Mouse (Mus musculus): Measurements from ENCODE around the gene Klrb1f. TPM values are rescaled to one million over a fixed set of nuclear protein-coding genes. Genes with fewer than 3 reads are reported as not detected.
"Not testable (repeated sequence)": the region's sequence is repeated elsewhere in the genome, so short reads cannot be mapped to it uniquely, and the experiment has no call there.

Klrb1f gene
- not detected in 2 replicates for polyA plus RNA-seq (2012; ENCODE audit: insufficient read depth, insufficient read length, missing spikeins)

- H3K4me1 ChIP-seq (ENCODE audit: control insufficient read depth, insufficient read depth, insufficient read length, low read length), result no peaks in the 10 kb centered on the region
- H3K4me3 ChIP-seq (ENCODE audit: insufficient read depth, low read depth, low read length), result no peak within 1 kb of the TSS
- no peak within 1 kb of the TSS for H3K27ac ChIP-seq (replicated peaks; ENCODE audit: low read depth, low read length)
These were observed at the start of gene Klrb1f for GRCm38 (mm10) chr6:129045601-129046000. TSS of gene Klrb1f (plus strand) at chr6:129045901.

DNA sequence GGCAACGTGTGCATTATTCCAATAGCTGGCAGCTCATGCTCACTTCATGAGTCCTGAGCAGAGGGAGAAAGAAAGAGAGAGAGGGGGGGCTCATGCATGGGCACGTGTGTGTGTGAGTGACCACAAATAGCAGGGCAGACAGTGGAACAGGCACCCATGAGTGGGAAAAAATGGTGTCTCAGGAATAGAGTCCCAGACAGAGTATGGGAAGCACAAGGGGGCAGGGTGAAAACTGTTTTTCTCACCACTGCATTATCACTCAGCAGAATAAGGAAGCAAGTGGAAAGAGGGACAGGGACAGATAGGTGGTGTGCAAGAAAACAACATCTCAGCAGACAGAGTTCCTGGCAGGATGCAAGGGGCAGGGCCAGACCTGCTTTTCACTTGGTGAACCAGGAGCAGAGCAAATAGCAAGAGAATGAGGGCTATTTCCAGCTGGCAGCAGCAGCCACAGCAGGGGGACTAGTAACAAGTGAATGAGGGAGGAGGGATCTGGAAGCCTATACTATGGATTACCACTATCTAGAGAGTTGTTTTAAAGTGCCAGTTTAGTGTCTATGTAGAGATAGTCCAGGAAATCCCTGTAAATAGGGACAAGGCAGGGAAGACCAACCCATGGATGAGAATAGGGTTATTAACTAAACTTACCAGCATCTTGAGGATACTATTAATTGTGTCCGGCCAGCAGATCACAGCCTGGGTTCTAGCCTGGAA, 49.5 kb upstream of the Klrb1f start:
- Histone ChIP-seq H3K27ac (replicated peaks; ENCODE audit: low read depth, low read length) (no peak overlapping the region), H3K4me3 (ENCODE audit: insufficient read depth, low read depth, low read length) (no peak overlapping the region), H3K4me1 (ENCODE audit: control insufficient read depth, insufficient read depth, insufficient read length, low read length) (no peaks in the 10 kb centered on the region)

DNA sequence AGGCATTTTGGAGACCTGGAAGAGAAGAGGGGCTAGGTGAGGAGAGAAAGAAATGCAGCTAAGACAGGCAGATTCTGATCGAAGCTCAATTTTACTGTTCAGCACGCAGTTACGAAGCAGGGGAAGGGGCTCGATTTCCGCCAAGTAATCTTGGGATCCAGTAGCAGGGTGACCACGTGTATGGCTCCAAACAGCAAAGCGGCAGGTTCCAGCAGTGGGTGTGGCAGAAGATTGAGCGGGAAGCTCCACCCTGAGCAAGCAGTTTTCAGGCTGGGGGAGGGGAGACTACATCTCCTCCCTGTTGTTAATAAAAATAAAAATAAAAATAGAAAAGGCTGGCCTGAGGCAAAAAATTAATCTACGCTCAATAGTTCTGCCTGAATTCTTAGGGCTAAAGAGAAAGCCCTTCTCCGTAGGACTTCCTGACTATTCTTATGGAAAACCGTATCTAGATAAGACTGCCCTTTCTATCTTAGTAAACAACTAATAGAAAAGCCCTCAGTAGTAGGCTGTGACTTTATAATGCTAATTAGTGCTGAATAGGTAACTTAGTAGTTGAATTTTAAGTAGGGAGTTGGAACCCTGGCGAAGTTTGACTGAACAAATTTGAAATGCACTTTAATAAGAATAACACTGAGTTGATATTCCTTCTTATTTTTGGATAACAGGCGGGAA, 48.8 kb upstream of the Klrb1f start:
- no peak overlapping the region for H3K4me3 ChIP-seq (ENCODE audit: insufficient read depth, low read depth, low read length)
- no peaks in the 10 kb centered on the region for H3K4me1 ChIP-seq (ENCODE audit: control insufficient read depth, insufficient read depth, insufficient read length, low read length)
- no peak overlapping the region for H3K27ac ChIP-seq (replicated peaks; ENCODE audit: low read depth, low read length)

GRCm38 (mm10) chr6:129001392-129001791, 44.3 kb upstream of the Klrb1f start:
- H3K4me1 ChIP-seq (ENCODE audit: control insufficient read depth, insufficient read depth, insufficient read length, low read length), result no peaks in the 10 kb centered on the region
- no peak overlapping the region for H3K27ac ChIP-seq (replicated peaks; ENCODE audit: low read depth, low read length)
- H3K4me3 ChIP-seq (ENCODE audit: insufficient read depth, low read depth, low read length), result no peak overlapping the region

DNA sequence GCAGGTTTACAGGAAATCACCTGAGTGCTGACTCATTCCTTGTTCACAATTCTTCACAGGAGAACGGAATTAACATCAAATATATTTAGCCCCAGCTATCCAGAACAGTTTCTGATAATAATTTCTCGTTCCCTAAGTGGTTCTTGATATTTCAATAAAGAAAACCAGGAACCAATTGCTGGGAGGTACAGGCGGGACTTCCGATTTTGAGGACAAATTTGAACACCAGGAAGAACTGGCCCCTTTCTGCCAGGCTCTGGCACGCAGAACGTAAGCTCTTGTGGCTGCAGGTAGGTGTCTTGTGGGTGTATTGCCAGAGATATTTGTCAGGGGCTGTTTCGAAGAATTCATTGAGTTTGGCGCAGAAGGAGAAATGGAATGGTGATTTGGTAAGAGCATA, 37.1 kb upstream of the Klrb1f start:
- H3K4me1 ChIP-seq (ENCODE audit: control insufficient read depth, insufficient read depth, insufficient read length, low read length), result no peaks in the 10 kb centered on the region
- H3K27ac ChIP-seq (replicated peaks; ENCODE audit: low read depth, low read length), result no peak overlapping the region
- no peak overlapping the region for H3K4me3 ChIP-seq (ENCODE audit: insufficient read depth, low read depth, low read length)

DNA sequence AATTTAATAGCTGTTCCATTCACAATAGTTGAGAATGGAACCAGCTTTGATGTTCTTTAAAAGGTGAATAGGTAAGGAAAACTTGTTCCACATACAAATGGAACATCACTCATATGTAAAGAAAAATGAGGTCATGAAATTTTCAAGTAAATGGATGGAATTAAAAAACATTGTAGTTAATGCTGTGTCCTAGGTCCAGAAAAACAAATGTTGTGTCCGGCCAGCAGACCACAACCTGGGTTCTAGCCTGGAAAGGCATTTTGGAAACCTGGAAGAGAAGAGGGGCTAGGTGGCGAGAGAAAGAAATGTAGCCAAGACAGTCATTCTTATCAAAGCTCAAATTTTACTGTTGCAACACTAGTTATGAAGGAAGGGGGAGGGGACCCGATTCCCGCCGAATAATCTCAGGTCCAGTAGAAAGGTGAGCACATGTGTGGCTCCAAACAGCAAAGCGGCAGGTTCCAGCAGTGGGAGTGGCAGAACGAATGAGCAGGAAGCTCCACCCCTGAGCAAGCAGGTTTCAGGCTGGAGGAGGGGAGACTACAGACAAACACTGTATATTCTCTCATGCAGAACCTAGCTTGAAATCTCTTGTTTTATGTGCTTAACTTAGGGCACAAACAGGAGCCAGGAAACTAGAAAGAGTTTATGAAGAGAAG, 35.7 kb upstream of the Klrb1f start:
- not testable (repeated sequence) for H3K4me1 ChIP-seq (ENCODE audit: control insufficient read depth, insufficient read depth, insufficient read length, low read length); H3K4me3 ChIP-seq (ENCODE audit: insufficient read depth, low read depth, low read length); H3K27ac ChIP-seq (replicated peaks; ENCODE audit: low read depth, low read length)

GRCm38 (mm10) chr6:129010505-129010873, 35.2 kb upstream of the Klrb1f start:
- H3K4me1 ChIP-seq (ENCODE audit: control insufficient read depth, insufficient read depth, insufficient read length, low read length), result no peaks in the 10 kb centered on the region
- H3K4me3 ChIP-seq (ENCODE audit: insufficient read depth, low read depth, low read length), result no peak overlapping the region
- no peak overlapping the region for H3K27ac ChIP-seq (replicated peaks; ENCODE audit: low read depth, low read length)

- not testable (repeated sequence) for H3K27ac ChIP-seq (replicated peaks; ENCODE audit: low read depth, low read length); H3K4me1 ChIP-seq (ENCODE audit: control insufficient read depth, insufficient read depth, insufficient read length, low read length); H3K4me3 ChIP-seq (ENCODE audit: insufficient read depth, low read depth, low read length)
These were observed 33.7 kb upstream of the Klrb1f start for GRCm38 (mm10) chr6:129012012-129012411.

- Histone ChIP-seq H3K4me3 (ENCODE audit: insufficient read depth, low read depth, low read length) (no peak overlapping the region), H3K4me1 (ENCODE audit: control insufficient read depth, insufficient read depth, insufficient read length, low read length) (no peaks in the 10 kb centered on the region), H3K27ac (replicated peaks; ENCODE audit: low read depth, low read length) (no peak overlapping the region)
These were observed 32.7 kb upstream of the Klrb1f start for GRCm38 (mm10) chr6:129012966-129013365.

DNA sequence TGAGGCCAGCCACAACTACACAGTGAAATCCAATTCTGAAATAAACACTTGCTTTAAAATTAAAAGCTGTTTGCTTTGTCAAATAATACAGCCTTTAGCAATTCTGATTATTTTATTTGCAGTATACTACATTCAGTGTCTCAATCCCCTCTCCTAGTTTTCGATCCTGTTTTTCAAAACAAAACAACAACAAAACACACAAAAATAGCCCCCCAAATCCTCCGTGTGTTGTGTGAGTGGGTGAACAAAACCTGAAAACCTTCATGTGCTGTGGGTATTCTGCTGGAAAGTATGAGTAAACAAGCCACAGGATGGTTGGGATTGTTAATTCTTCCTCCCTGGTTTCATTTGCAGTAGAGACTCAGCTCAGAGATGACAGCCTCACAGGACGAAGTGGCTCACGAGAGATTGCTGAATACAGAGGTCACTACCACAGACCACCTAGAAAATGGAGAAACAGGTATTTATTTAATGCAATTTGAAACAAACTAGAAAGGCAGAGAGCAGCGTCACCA, 31.9 kb upstream of the Klrb1f start:
- Histone ChIP-seq H3K4me1 (ENCODE audit: control insufficient read depth, insufficient read depth, insufficient read length, low read length) (no peaks in the 10 kb centered on the region), H3K27ac (replicated peaks; ENCODE audit: low read depth, low read length) (no peak overlapping the region), H3K4me3 (ENCODE audit: insufficient read depth, low read depth, low read length) (no peak overlapping the region)

DNA sequence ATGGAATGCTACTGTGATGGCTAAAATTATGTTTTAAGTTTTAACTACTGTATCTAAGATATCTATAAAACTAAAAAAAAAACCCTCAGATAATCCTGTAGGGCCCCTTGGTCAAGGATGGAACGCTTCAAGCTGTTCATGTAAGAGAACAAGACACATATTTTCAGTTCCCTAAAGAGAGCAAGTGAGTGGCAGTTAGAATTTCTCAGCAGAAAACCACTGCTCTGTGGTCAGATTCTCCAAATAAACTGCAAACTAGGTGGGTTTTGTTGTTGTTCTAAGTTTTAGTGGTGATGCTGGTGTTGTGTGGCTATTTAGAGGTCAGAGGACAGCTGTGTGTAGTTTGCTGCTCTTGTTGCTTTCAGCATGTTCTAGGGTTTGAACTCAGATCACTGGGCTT, 31.3 kb upstream of the Klrb1f start:
- Histone ChIP-seq H3K4me1 (ENCODE audit: control insufficient read depth, insufficient read depth, insufficient read length, low read length) (no peaks in the 10 kb centered on the region), H3K27ac (replicated peaks; ENCODE audit: low read depth, low read length) (no peak overlapping the region), H3K4me3 (ENCODE audit: insufficient read depth, low read depth, low read length) (no peak overlapping the region)

DNA sequence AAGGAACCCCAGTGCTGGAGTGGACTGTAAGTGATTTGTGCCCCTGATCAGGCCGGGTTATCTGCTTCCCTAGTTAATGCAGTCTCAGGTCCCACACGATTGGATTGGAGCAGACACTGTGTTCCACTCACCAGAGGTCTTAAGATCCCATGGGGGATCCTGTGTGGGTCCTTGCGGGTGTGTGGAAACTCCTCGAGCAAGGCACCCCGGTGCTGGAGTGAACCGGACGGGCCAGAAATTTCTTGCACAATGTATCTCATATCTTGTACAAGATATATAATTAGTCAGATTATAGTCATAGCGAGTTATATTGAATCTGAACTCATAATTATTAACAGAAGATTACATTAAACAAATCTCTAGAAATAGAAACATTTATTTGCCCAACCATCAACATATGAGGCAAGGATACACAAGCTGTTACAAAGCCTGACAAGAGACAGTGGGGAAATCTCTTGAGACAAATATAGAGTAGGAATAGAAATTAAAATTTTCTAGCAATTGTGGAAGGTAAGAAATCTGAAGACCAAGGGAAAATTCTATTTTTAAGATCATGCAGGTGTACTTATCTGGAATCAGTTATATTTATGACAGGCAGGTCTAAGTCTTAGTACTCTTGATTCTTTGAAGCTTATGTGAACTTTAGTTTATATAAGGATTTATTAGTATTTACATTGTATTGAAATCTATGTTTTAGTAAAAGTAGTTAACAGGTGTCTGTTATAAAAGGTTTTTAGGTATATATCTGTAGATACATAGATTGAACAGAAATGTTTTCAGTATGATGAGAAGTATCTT, 18.1 kb upstream of the Klrb1f start:
- Histone ChIP-seq H3K27ac (replicated peaks; ENCODE audit: low read depth, low read length) (no peak overlapping the region), H3K4me1 (ENCODE audit: control insufficient read depth, insufficient read depth, insufficient read length, low read length) (peaks cover 4% of the 10 kb centered on the region; the same call in 1 of the 2 replicates), H3K4me3 (ENCODE audit: insufficient read depth, low read depth, low read length) (no peak overlapping the region)

GRCm38 (mm10) chr6:129030175-129030824, 15.4 kb upstream of the Klrb1f start:
- Histone ChIP-seq H3K4me1 (ENCODE audit: control insufficient read depth, insufficient read depth, insufficient read length, low read length) (peaks cover 4% of the 10 kb centered on the region; the same call in 1 of the 2 replicates), H3K27ac (replicated peaks; ENCODE audit: low read depth, low read length) (no peak overlapping the region; the same call in 1 of the 2 replicates), H3K4me3 (ENCODE audit: insufficient read depth, low read depth, low read length) (no peak overlapping the region)

DNA sequence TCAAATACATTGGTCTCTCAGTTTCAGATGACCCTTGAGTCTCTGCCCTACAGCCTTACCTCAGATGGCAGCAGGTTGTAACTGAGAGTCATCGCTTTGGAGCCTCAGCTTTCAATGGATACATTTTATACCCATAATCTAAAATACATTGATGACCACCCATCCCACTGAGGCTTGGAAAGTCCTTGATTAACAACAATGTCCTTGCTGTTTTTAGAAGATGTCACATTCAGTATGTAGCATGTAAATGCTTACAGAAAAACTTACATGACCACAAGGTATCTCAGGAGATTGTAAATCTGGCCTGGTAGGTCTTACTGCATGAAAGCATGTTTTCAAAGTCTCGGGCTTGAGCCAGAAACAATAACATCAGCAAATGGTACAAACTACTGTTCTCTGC, 14.7 kb upstream of the Klrb1f start:
- peaks cover 4% of the 10 kb centered on the region; the same call in 1 of the 2 replicates for H3K4me1 ChIP-seq (ENCODE audit: control insufficient read depth, insufficient read depth, insufficient read length, low read length)
- peak overlapping the region; percentile 9; the same call in 1 of the 2 replicates for H3K27ac ChIP-seq (replicated peaks; ENCODE audit: low read depth, low read length)
- no peak overlapping the region for H3K4me3 ChIP-seq (ENCODE audit: insufficient read depth, low read depth, low read length)
